Mouse (Mus musculus) neural tube, embryonic 10.5 days (tissue): ENCODE results near the gene Ppm1e.

Experiments used
- DNase-seq: peaks from one replicate; pipeline ENCODE4 v3.0.0-alpha.2; 2017; ENCODE audit warnings: low spot score; ENCODE audit errors: extremely low spot score

Gene Ppm1e

GRCm38 (mm10) chr11:87253294-87253693 lies 105.5 kb downstream of the Ppm1e start:
- DNase-seq = no peak

DNA sequence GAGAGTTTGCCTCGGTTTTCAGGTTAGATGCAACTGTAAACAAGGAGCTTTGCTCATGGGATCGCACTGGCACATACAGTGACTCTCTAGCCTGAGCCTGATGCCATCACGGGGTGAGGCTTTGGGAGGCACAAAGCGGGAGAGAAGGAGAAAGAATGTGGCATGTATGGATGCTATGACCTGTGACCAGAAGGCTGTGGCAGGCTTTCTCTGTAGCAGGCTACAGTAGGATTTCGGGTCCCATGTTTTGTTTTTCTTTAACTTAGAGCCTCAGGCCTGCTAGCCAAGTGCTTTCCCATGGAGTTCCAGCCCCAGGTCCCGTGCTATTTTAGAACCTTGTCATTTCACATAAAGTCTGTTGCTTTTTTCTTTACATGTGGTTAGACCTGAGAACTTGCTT lies 108.7 kb downstream of the Ppm1e start:
- DNase-seq = no peak

- no peak for DNase-seq
These were observed 111.3 kb downstream of the Ppm1e start for GRCm38 (mm10) chr11:87247494-87247866.

- DNase-seq = no peak
These were observed 111.9 kb downstream of the Ppm1e start for GRCm38 (mm10) chr11:87246724-87247493.

GRCm38 (mm10) chr11:87246107-87246651 lies 112.6 kb downstream of the Ppm1e start:
- DNase-seq = no peak

- DNase-seq = no peak
These were observed 113.5 kb downstream of the Ppm1e start for GRCm38 (mm10) chr11:87245171-87245840.

DNA sequence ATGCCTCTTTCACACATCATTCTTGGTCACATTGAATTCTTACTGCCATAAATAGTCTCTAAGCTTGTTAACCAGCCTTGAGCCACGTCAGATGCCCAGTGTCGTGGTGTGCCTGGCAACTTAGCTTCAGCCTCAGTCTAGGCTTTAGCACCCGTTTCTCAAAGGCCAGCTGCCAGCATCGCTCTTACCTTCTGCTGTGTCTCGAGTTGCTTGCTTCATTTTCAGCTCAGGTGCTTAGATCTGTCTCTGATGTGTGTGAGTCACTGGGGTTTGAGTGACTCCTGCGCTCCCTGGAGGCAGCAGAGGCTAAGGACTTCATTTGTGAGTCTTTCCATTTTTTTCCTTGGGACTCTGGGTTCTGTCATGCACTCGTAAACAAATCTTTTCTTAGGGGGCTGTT lies 117.6 kb downstream of the Ppm1e start:
- no peak for DNase-seq

- no peak for DNase-seq
These were observed 118.0 kb downstream of the Ppm1e start for GRCm38 (mm10) chr11:87240833-87241215.

- no peak for DNase-seq
These were observed 118.5 kb downstream of the Ppm1e start for GRCm38 (mm10) chr11:87240141-87240832.

DNA sequence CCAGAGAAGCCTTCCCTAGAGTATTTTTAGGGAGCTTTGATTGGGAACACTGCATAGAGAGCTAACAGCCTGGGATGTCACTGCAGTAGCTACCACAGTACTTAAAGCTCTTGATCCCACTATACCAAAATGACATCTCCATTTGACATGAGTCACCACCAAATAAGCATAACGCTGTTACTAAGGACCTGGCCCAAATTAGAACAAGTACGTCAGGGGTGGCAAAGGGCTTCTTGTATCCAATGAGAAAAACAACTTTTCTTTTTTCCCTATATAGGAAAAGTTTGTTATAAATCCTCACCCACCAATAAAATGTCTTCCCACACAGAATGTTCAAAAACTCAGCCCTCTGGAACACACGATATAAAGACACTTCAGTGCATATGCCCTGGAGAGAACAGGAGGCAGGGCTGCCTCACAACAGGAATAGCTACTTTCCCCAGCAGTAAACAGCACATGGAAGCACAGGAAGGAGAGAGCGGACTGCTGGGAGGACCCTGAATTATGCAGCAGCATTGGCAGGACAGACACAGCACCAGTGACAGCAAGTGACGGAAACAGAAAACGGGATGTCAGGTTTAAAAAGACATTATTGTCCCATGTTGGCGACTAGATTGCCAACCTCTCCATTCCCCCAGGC lies 119.8 kb downstream of the Ppm1e start:
- no peak for DNase-seq

- no peak for DNase-seq
These were observed 123.3 kb downstream of the Ppm1e start for GRCm38 (mm10) chr11:87235486-87235872.

GRCm38 (mm10) chr11:87234743-87235485 lies 123.9 kb downstream of the Ppm1e start:
- DNase-seq = no peak

DNA sequence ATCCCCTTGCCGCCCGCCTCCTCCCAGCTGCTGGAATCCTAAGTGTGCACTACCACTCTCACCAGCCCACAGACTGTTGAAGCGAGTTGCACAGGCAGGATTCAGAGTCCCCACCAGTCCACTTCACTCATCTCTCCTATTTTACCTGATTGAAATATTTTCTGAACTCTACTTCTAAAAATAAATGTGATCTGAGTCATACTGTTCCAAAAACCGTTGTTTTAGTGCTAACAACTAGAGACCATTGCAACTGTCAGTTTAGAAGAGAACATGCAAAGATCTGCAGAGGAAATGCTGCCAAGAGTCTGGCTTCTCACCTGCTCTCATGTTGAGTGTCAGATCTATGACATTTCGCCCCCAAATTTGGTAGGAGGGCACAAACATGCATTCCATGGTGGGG lies 125.4 kb downstream of the Ppm1e start:
- DNase-seq = no peak

DNA sequence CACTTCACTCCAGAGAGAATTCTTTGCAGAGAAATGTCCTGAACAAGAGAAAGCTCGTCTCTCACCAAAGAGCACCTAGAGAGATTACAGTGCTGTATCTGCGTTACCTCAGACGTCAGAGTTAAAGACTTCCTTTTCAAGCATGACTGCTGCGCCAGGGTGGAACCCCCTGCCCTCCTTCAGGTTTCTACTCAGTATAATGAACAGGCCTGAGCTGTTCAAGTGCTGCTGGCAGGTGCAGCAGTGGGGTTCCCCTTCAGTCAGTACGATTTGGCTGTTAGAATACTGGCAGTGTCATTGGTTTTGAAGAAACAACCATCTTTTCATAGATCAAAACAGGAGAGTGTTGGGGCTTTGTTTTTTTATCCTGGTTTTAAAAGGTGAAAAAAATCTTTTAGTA lies 131.8 kb downstream of the Ppm1e start:
- no peak for DNase-seq

DNA sequence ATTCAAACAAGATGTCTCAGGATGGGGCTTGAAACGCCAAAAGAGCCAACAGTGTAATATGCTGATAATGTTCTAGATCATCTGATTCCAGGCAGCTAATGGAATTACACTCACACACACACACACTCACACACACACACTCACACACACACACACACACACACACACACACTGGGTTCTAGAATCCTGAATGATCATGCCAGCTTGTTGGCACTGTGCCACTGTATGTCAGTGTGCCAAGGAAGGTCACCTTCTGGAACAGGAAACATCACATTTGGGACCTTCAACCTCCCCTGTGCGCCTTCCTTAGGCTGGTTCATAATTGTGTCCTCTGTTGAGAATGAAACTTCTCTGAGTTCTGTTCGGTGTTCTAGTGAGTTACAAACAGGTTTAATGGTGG lies 136.1 kb downstream of the Ppm1e start:
- no peak for DNase-seq

GRCm38 (mm10) chr11:87212313-87212712 lies 146.5 kb downstream of the Ppm1e start:
- no peak for DNase-seq
